Mouse (Mus musculus) urinary bladder, postnatal 36 days (tissue): ENCODE data around the gene Anxa11.
"Not testable (repeated sequence)": the region's sequence is repeated elsewhere in the genome, so short reads cannot be mapped to it uniquely, and the experiment has no call there.

Experiments
- DNase-seq, 2 experiments: peaks; one replicate each; pipeline ENCODE4 v3.0.0; 2022; ENCODE audit warnings: low spot score in 2 of 2, mixed read lengths in 1 of 2

Gene Anxa11

GRCm38 (mm10) chr14:25841991-25842687, at the start of gene Anxa11:
Gene Anxa11 (plus strand): TSS chr14:25842156.
- DNase-seq: peak; percentile 91 to 92

DNA sequence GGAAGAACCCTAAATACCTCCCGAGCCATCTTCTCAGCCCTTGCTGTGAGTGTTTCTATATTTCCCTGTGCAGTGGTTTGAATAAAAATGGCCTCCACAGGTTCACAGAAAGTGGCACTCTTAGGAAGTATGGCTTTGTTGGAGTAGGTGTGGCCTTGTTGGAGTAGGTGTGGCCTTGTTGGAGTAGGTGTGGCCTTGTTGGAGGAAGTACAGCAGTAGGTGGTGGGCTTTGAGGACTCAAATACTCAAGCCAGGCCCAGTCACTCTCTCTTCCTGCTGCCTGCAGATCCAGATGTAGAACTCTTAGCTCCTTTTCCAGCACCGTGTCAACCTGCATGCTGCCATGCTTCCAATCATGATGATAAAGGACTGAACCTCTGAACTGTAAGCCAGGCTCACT, 47.6 kb upstream of the Anxa11 start:
- DNase-seq: no peak

DNA sequence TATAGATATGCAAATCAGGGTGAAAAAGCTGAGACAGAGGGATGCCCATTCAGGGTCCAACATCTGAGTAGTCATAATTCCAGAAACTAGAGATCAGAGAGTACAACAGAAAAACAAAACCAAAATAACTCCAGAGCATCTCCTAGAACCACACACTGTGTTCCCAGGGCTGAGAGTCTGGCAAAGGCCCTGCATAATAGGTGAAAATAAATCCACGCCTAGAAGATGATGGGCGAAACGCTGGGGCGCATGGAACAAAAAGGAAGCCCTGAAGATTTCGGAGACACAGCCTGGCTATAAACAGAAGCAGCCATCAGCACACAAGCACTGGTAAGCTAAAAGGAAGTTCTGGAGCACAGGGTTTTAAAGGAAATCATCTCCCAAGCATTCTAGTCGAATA, 46.9 kb upstream of the Anxa11 start:
- DNase-seq: no peak

DNA sequence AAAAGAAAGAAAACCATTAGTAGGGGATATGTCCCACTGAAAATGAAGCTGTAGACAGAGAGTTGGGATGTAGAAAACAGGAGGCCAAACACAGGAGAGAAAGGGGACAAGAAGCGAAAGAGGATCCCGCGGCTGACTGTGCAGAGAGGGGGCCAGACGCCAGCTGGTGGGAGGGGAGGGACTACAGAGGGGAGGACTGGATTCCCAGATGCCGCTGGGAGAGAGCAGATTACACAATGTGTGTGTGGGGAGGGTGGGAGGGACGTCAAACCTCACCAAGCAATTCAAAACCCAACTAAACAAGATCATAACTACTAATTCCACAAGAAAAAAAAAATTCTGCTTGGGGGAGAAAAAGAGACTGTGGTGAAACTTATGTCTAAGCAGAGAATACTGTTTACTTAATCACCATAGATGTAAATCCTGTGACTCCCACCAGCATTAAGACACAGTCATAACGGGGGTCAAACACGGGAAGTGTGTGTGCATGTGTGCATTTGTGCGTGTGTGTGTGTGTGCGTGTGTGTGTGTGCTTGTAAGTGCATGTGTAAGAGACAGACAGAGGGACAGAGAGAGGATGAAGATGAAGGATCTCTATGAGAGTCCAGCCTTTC, 46.3 kb upstream of the Anxa11 start:
- DNase-seq: peak; percentile 52 to 81

DNA sequence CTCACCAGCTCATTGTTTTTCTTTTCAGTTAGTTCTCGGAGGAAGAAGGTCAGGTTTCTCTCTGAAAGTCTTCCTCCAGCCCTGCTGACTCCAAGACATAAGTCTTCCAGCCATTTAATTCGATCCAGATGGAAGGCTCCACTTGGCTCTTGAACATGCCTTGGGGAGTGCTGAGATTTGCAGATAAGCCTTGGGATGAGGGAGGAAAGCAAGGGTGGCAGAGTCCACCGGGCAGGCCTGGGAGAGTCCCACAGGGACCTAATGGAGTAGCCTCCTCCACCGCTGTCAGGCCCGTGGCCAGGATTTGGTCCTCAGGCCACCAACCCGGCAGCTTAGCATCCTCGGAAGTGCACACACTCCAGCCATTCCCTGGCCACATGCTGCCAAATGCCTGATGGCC, 45.3 kb upstream of the Anxa11 start:
- no peak for DNase-seq

DNA sequence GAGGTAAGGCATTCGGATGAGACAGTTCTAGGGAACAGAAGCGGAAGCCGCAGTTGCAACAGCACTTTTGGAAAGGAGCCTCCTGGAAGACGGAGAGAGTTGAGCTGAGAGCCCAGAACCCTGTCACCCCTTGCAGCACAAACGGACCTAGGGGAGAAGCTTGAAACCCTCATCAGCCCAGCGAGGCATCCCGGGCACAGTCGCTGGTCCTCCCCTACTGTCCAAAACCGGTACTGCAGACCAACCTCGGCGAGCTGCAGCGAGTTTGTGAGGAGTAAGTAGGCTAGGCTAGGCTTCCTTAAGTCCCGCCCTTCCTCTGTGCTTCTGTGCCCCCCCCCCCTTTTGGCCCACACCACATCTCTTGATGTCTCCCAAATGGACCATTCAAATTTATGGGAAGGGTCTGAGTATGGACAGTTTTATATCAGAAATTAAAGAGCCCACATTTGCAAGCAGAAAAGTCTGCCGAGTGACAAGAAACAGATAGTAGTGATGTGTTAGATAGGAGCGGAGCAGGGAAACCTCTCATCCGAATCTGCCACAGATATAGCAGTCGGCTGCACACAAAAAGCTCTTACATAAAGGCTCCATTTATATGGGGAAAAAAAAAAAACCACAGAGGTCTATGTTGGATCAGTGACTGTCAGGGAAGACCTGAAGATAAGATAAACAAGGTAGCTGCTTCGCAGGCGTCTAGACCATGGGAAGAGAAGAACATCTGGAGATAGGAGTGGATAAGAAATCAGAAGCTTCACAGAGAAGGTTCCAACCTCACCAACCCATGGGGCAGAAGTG, 41.6 kb upstream of the Anxa11 start:
- peak; percentile 82 to 89 for DNase-seq

GRCm38 (mm10) chr14:25802511-25802910, 39.4 kb upstream of the Anxa11 start:
- no peak for DNase-seq

DNA sequence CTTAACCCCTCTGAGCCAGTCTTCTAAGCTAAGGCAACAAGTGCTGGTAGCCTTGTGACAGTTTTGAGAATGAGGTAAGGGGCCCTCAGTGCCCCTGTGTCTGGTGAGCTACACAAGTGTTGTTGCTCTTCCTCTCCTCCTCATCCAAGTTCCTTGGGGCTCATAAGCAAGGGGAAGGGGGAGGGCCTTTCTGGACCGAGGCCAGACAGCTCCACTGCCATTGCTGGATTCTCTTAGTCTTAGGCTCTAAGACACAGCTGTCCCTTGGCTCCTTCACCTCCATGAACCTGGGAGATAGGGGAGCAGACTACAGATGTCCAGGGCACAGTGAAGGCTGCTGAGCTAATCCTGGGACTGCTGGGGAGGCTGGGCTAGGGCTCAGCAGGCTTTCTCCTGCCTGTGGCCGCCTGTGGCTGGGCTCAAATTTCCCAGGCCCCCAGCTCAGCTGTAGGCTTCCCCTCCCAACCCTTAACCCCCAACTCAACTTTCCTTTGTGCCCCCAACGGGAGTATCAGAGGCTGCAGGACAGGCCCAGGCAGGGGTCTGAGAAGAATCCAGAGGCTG, 38.6 kb upstream of the Anxa11 start:
- DNase-seq: no peak

GRCm38 (mm10) chr14:25805871-25806270, 36.1 kb upstream of the Anxa11 start:
- peak in 1 of 2 experiments; percentile 76 for DNase-seq

- no peak for DNase-seq
Measured at GRCm38 (mm10) chr14:25806561-25806960, 35.4 kb upstream of the Anxa11 start.

DNA sequence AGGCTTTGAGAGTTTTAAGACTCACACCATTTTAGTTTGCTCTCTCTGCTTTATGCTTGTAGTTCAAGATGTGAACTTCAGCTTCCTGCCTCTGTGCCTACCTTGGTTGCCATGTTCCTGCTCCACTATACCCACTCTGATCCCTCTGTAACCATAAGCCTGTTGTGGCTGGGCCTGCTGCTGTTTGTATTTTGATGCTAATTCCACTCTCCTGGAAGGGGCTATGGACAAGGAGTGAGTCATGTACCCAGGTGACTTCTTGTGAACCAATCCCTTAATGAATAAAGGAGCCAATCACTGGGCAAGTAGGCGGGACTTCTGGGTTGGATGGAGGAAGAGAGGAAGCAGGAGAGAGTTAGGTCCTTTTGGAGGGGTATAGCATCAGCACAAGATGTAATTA, 30.9 kb upstream of the Anxa11 start:
- not testable (repeated sequence) for DNase-seq

DNA sequence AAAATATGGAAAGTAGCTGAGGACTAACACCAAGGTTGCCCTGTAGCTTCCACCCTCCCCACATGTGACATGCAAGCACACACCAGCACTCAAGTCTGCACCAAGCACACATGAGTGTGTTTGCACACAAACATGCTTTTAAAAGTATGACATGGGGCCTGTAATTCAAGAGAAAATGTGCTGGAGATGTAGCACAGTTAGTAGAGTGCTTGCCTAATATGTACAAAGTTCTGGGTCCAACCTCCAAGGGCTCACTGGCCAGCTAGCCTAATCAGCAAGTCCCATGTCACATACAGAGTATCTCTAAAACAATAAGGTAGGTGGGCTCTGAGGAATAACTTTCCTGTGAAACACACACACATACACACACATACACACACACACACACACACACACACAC, 27.8 kb upstream of the Anxa11 start:
- no peak for DNase-seq

DNA sequence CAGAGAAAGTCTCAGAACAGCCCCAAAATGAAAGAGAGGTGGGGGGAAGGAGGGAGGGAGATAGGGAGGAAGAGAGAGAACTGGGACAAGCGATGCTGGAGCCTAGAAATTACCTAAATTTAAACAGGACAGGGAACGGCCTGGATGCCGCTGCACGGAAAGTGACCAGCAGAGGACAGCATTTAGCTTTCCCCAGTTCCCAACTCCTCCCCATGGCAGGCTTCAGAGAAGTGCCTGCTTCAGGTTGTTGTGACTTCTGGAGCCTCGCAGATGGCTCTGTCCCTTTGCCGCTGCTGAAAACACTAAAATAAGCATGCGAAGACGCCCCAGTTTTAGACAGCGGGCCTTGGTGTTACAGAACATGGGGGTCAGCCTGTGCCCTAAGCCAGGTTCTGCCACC, 25.5 kb upstream of the Anxa11 start:
- peak; percentile 57 to 76 for DNase-seq

DNA sequence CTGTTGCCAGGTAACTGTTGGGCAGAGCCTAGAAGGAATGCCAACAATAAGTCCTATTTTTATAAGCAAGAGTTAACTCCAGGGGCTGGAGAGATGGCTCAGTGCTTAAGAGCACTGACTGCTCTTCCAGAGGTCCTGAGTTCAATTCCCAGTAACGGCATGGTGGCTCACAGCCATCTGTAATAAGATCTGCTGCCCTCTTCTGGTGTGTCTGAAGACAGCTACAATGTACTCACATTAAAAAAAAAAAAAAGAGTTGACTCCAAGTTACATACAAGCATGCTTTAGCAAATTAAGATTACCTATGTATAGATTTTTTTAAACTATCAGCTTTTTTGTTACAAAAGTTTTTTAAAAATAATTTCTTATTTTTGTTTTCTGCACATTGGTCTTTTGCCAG, 19.4 kb upstream of the Anxa11 start:
- no peak for DNase-seq

- DNase-seq: no peak
Measured at GRCm38 (mm10) chr14:25824995-25825394, 17.0 kb upstream of the Anxa11 start.

DNA sequence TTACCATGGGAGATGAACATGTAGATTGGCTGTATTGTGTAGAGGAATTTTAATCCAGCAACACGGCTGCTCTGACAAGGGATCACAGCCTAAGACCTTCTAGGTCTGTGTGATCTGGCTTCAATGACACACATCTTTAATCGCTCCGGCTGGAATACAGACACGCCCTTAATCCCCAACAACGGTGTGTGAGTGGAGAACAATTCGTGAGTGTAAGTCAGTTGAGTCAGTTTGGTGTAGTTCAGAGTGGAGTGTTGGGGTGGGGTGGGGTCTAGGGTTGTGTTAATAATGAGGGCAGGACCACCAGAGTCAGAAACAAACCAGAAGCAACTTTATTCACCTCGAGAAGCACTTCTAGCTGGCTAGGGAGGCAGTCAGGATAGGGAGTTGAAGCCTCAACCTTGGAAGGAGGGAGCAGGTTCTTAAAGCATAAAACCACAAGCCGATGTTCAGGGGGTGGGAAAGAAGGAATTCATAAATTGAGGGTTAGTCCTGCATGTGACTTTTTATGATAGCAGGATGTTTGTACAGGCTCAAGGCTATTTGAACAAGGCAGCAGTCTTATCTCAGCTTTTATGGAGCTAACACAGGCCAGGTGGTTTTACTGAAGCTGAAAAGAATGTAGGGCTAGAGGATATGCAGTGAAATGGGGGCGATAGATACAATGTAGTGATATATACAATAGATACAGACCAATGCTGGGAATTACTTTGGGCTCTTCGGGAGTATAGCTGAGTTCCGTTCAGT, 15.9 kb upstream of the Anxa11 start:
- DNase-seq: no peak

- DNase-seq: no peak
Measured at GRCm38 (mm10) chr14:25826866-25827265, 15.1 kb upstream of the Anxa11 start.

GRCm38 (mm10) chr14:25831332-25831731, 10.6 kb upstream of the Anxa11 start:
- no peak for DNase-seq

DNA sequence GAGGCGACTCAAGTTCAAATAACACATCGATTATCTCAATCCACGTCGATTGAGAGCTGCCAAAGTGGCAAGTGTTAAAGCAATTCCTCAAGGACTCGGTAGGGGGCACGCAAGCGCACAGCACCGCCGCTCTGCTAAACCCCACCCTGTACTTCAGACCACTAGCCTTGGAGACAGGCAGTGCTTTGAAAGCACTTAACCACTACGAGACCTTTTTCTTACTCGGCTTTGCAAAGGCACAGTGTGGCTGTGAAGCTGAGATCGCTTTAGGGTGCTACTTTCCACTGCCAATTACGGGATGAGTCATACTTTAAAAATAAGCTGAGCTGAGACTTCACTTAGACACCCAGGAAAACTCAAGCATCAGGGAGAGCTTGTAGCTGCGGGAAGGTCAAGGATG, 9.7 kb upstream of the Anxa11 start:
- peak in 1 of 2 experiments; percentile 55 for DNase-seq

DNA sequence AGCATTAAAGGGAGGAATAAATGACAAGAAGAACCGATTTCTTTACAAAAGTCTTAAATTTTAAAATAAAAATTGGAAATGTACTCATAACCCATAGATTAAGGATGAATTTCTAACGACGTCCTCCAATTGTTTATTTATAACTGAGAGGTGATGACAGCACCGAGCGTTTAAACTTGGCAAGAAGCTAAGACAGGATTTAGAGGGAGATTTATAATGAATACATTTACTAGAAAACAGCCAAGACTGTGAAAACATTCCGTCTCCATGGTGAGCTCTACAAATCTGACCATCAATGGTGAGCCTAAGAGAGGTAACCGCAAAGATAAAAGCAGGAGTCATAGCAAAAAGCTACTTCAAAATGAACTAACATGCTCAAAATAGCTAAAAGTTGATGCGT, 3.5 kb upstream of the Anxa11 start:
- no peak for DNase-seq

DNA sequence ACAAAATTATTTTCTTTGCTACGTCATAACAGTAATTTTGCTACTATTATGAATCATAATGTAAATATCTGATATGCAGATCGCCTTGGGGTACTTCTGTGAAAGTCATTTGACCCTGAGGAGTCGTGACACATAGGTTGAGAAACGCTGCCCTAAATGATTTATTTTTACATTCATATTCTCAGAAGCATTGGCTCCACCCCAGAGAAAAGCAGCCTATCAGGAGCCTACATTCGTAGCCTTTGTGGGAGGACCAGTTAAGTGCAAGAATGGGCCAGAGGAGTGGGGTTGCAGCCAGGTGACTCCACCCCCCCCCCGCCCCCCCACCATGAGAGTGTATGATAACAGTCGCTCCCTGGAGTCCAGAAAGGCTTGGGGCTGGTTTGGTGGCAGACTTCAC, 2.2 kb upstream of the Anxa11 start:
- no peak for DNase-seq

GRCm38 (mm10) chr14:25840961-25841360, 995 bp upstream of the Anxa11 start:
- no peak for DNase-seq
